Mouse (Mus musculus) heart, embryonic 10.5 days (tissue): ENCODE results near the gene Col4a2. TPM values are rescaled to one million over a fixed set of nuclear protein-coding genes. Genes with fewer than 3 reads are reported as not detected.

Source experiments
- DNase-seq: peaks from one replicate; pipeline ENCODE4 v3.0.0-alpha.2; 2017; ENCODE audit warnings: low spot score
- H3K27ac ChIP-seq: fragments of 300-500 bp; sonication (generic); 2 replicates; pipeline ENCODE4 v1.5.1; 2016; ENCODE audit warnings: mild to moderate bottlenecking
- H3K27me3 ChIP-seq: fragments of 300-500 bp; sonication (generic); 2 replicates; pipeline ENCODE4 v1.6.1; 2016; ENCODE audit warnings: mild to moderate bottlenecking; ENCODE audit not compliant: poor library complexity, insufficient read depth, severe bottlenecking
- H3K36me3 ChIP-seq: fragments of 300-500 bp; sonication (generic); 2 replicates; pipeline ENCODE4 v1.6.1; 2016; ENCODE audit warnings: mild to moderate bottlenecking, moderate library complexity
- H3K4me1 ChIP-seq: fragments of 300-500 bp; sonication (generic); 2 replicates; pipeline ENCODE4 v1.6.1; 2016; ENCODE audit warnings: mild to moderate bottlenecking
- H3K4me3 ChIP-seq: fragments of 300-500 bp; sonication (generic); 2 replicates; pipeline ENCODE4 v1.5.1; 2016; ENCODE audit warnings: mild to moderate bottlenecking, moderate library complexity
- H3K9me3 ChIP-seq: fragments of 300-500 bp; sonication (generic); 2 replicates; pipeline ENCODE4 v1.6.1; 2016; ENCODE audit warnings: mild to moderate bottlenecking, moderate library complexity
- WGBS: fragments of 180-500 bp; shearing (Covaris S2); methylation state at CpG from one replicate; pipeline ENCODE4 v1.1.7; 2016; 5-methylcytosine and 5-hydroxymethylcytosine counted together
- polyA plus RNA-seq: library from polyadenylated mRNA; unstranded; fragments of >200 nt; fragmentation: Nextera tagmentation; extraction: Ambion mirVana; gene quantifications from 2 replicates; pipeline ENCODE4 v1.2.1, GENCODE M21; 2016

Gene Col4a2
- polyA plus RNA-seq, 1 experiment from 2014 or later = 54.9 TPM

DNA sequence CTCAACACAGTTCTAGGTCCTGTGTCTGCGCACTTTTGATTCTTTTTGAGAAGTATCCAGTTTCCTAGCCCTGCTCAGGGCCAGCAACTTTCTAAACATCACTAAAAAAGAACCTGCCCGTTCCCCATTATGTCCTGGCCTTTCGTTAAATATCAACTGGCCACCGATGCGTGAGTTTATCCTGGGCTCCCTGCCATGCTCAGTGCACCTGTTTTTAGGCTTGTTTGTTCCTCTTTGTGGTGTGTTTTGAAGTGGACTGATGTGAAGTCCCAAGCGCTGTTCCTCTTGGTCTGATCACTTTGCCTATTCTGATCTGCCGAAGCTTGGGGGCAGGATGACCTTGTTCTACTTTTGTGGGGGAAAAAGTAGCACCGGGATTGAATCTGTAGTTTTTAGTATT, 158.7 kb downstream of the Col4a2 start:
- Histone ChIP-seq H3K27me3 (peaks cover 30% of the 10 kb centered on the region), H3K36me3 (peaks cover 14% of the 10 kb centered on the region; the same call in 1 of the 2 replicates), H3K4me1 (peaks cover 47% of the 10 kb centered on the region), H3K27ac (no peak overlapping the region), H3K9me3 (0 out of 2 replicates have a peak, but pooled peaks cover 4% of the 10 kb centered on the region), H3K4me3 (no peak overlapping the region)
- no peak for DNase-seq
- 48% methylated on average over 8 of the region's 8 CpGs for WGBS

DNA sequence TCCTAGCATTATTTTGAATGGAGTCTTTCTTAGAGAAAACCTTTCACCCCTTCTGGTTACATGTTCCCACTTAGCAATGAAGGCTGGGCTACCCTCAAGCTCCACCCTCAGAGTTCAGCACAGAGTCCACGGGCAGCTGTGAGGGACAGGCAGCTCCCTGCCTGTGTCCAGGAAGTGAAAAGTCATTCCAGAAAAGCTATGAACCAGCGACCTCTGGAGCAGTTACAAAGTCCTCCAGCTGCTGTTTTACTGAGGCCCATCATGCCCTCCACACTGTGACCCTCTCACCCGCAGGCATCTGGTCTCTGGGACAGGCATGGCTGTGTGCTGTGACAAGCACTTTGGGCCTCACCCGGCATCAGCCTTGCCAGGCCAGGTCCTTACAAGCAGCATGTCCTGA, 160.5 kb downstream of the Col4a2 start:
- no peak for DNase-seq
- H3K9me3 ChIP-seq = no peaks in the 10 kb centered on the region
- peak overlapping the region; percentile 88 for H3K27ac ChIP-seq
- peak overlapping the region; percentile 10; the same call in 1 of the 2 replicates for H3K4me3 ChIP-seq
- 27% methylated on average over 4 of the region's 4 CpGs for WGBS
- peaks cover 39% of the 10 kb centered on the region for H3K27me3 ChIP-seq
- H3K36me3 ChIP-seq = peaks cover 4% of the 10 kb centered on the region; the same call in 1 of the 2 replicates
- H3K4me1 ChIP-seq = peaks cover 62% of the 10 kb centered on the region

DNA sequence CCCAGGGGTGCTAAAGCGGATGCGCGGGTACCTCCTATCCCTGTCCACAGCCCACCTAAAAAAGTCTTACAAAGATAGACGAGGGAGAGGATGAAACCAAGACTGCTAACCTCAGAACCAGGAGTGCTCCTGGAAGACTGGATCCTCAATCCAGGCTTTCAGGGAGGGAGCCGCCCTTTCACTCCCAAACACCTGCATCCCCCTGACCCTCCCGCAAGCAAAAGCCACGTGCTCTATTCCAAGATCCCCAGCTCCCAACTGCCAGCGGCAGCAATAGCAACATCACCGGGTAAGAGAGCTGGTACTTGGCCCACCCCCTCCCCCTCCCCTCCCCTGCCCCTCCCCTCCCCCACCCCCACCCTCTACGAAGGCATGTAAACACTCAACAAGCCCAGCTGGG, 162.8 kb downstream of the Col4a2 start:
- Histone ChIP-seq H3K4me3 (peak overlapping the region; percentile 71), H3K27me3 (peaks cover 60% of the 10 kb centered on the region), H3K36me3 (no peaks in the 10 kb centered on the region), H3K27ac (peak overlapping the region; percentile 88), H3K4me1 (peaks cover 78% of the 10 kb centered on the region), H3K9me3 (no peaks in the 10 kb centered on the region)
- DNase-seq = no peak
- WGBS = 4% methylated on average over 9 of the region's 10 CpGs

DNA sequence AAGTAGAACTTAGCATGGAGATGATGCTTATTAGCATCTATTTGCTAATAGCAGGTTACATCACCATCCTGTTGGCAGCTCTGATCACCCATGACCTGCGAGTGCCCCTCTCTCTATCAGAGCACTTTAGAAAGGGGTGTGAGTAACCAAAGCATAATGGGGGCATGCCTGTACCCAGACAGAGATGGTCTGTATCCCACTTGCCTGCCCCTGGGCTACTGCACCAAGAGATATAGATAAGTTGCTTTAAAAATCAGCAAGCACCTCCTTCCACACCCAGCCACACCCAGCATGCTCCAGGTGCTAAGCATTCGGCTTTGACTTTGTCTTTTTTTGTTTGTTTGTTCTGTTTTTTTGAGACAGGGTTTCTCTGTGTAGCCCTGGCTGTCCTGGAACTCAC, 163.3 kb downstream of the Col4a2 start:
- no peaks in the 10 kb centered on the region for H3K9me3 ChIP-seq
- H3K27me3 ChIP-seq = peaks cover 64% of the 10 kb centered on the region
- no peaks in the 10 kb centered on the region for H3K36me3 ChIP-seq
- H3K4me1 ChIP-seq = peaks cover 81% of the 10 kb centered on the region
- WGBS = 12% methylated on average over 2 of the region's 2 CpGs
- peak overlapping the region; percentile 71 for H3K4me3 ChIP-seq
- no peak for DNase-seq
- H3K27ac ChIP-seq = peak overlapping the region; percentile 88

DNA sequence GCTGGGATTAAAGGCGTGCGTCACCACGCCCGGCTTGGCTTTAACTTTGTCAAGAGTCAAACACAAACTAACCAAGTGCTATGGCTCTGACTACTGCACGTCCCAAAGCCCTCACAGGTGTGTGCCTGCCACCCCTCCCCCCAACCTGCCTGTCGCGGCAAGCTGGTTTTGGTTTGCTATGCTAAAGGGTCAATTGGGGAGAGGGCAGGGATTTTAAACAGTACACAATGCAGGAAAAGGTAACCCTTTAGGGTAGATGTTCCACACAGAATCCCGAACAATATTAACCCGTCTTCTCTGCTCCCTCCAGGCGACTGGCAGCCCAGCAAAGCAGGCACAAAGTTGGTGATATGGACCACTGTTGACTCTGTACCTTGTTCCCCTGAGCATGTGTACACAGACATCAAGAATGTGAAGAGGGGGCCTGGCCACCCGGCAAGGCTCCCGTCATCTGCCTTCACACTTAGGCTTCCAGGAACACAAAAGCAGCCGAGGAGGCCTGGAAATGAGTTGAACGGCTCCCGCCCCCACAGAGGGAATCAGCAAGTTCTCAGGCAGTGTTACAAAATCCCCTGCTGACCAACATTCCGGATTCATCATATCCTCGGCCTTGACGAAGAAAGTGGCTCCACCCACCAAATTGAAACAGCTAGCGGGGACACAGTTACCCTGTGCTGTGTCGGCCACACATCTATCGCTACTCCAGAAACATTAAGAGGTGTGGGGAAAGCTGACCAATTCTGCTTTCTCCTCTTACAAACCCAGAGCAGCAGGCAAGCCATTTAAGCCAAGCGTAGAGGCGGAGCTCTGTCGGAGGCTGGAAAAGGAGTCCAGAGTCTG, 164.0 kb downstream of the Col4a2 start:
- H3K27ac ChIP-seq = peak overlapping the region; percentile 81
- peak overlapping the region; percentile 71 for H3K4me3 ChIP-seq
- no peak for DNase-seq
- peaks cover 69% of the 10 kb centered on the region for H3K27me3 ChIP-seq
- H3K9me3 ChIP-seq = no peaks in the 10 kb centered on the region
- WGBS = 7% methylated on average over 24 of the region's 24 CpGs
- no peaks in the 10 kb centered on the region for H3K36me3 ChIP-seq
- H3K4me1 ChIP-seq = peaks cover 83% of the 10 kb centered on the region

DNA sequence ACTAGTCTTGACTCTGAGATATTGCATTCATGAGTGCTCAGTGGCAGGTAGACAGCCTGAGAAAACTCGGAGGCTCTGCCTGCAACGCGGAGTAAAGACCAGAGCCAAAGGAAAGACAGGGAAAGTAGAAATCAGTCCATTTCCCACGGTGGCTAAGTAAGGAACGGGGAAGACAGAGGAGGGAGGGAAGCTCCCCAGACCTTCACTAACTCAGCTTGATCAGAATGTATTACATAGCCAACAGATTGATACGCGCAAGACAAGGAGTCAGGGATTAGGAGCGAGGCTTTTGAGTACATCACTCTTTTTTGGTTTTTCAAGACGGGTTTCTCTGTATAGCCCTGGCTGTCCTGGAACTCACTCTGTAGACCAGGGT, 164.6 kb downstream of the Col4a2 start:
- H3K36me3 ChIP-seq = no peaks in the 10 kb centered on the region
- peak overlapping the region; percentile 71 for H3K4me3 ChIP-seq
- H3K27me3 ChIP-seq = peaks cover 75% of the 10 kb centered on the region
- no peak for DNase-seq
- no peaks in the 10 kb centered on the region for H3K9me3 ChIP-seq
- peak overlapping the region; percentile 81 for H3K27ac ChIP-seq
- 2% methylated on average over 9 of the region's 9 CpGs for WGBS
- peaks cover 87% of the 10 kb centered on the region for H3K4me1 ChIP-seq

DNA sequence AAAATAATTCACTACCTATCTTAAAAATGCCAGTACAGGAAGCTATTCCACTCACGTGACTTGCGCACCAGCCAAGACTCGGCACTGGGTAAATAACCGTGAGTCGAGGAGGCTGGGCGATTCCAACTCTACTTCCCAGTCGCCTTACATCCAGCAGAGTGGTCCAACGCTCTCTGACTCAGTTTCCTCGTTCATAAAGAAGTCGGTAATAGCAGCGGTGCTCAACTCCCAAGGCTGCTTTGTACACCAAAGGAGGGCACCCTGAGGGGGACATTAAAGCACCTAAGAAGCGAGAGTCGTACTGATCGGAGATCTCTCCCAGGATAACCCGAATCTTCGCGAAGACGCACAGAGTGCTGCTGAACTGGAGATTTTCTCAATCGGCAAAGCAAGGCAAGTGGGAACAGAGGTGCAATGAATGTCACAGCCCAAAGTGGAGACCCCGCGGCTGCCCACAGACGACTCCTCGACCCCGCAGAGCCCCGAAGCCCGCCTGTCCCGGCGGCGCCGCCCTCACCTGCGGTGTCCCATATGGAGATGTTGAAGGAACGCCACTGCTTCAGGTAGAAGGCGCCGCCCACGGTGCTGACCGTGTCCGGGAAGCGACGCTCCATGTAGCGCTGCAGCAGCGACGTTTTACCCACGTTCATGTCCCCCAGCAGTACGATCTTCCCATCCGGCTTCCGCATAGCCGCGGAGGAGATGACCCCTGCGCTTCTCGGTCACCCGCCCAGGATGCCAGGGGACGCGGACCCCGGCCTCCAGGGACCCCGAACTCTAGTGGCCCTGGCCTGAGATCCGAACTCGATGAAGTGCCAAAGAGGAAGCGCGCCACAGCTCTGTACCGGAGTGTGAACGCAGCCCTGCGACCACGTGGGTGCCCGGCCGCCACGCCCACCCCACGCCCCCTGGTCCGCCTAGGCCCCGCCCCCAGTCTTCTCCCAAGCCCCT, 165.5 kb downstream of the Col4a2 start, which contains the start of gene Rab20:
Gene Rab20 (minus strand): TSS at position 900 of the 951 bp plus-strand sequence.
- H3K36me3 ChIP-seq = no peaks in the 10 kb centered on the region
- peak; percentile 86 for DNase-seq
- no peaks in the 10 kb centered on the region for H3K9me3 ChIP-seq
- H3K27ac ChIP-seq = peak within 1 kb of the TSS; percentile 81
- under 1% methylated on average over 68 of the region's 69 CpGs for WGBS
- peaks cover 82% of the 10 kb centered on the region for H3K27me3 ChIP-seq
- peaks cover 84% of the 10 kb centered on the region for H3K4me1 ChIP-seq
- peak within 1 kb of the TSS; percentile 71 for H3K4me3 ChIP-seq

DNA sequence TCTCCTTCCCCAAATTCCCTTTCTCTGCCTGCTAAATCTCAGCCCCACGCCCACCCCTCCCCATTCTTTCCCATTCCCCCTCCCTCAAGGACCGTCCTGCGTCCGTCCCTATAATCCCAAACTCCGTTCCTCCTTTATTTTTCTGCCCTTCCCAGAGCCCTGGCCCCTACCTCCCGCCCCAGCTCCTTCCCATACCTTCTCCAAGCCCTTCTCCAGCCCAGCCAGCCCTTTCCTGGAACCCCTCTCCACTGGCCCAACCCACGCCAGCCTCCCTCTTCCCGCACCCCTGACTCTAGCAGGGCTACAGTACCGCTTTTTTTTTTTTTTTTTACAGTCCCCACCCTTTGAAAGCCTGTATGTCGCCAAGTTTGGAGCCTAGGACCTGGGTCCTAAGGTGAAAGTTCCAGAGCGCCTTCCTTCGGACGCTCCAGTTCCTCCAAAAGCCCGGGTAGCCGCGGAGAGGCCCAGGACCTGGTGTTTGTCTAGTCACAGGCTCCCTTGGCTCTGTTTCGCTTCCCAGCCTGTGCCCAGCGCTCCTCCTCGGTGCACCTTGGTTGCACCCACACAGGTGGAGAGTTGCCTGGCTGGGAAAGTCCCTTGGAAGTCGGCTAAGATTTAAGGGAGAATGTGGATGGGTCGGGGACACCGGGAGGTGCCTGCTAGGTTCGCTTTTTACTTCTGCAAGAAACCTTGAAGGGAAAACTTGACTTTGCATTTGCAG, 166.4 kb downstream of the Col4a2 start:
- peak overlapping the region; percentile 71 for H3K4me3 ChIP-seq
- peaks cover 75% of the 10 kb centered on the region for H3K4me1 ChIP-seq
- no peaks in the 10 kb centered on the region for H3K36me3 ChIP-seq
- 2% methylated on average over 22 of the region's 23 CpGs for WGBS
- H3K27me3 ChIP-seq = peaks cover 82% of the 10 kb centered on the region
- no peak for DNase-seq
- H3K9me3 ChIP-seq = no peaks in the 10 kb centered on the region
- peak overlapping the region; percentile 81 for H3K27ac ChIP-seq

DNA sequence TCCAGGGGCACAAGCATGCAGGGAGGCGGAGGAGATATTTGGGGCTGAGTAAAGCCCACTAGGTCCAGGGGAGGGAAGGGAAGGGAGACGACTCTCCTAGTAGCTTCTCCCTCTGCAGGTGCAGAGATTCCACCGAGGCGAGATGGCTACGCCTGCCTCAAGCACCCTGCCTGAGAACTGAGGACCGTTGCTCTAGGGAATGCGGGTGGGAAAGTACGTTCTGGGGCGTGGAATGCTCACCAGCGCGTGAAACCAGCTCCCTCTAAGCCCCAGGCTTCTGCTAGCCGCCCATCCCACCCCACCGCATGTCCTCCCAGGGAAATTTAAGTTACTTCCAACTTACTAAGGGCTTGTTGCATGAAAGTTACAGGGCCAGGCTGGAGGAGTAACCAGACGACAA, 167.0 kb downstream of the Col4a2 start:
- peaks cover 76% of the 10 kb centered on the region for H3K27me3 ChIP-seq
- H3K36me3 ChIP-seq = no peaks in the 10 kb centered on the region
- H3K9me3 ChIP-seq = no peaks in the 10 kb centered on the region
- peak overlapping the region; percentile 71 for H3K4me3 ChIP-seq
- no peak for DNase-seq
- 8% methylated on average over 14 of the region's 14 CpGs for WGBS
- H3K27ac ChIP-seq = peak overlapping the region; percentile 81
- peaks cover 69% of the 10 kb centered on the region for H3K4me1 ChIP-seq

DNA sequence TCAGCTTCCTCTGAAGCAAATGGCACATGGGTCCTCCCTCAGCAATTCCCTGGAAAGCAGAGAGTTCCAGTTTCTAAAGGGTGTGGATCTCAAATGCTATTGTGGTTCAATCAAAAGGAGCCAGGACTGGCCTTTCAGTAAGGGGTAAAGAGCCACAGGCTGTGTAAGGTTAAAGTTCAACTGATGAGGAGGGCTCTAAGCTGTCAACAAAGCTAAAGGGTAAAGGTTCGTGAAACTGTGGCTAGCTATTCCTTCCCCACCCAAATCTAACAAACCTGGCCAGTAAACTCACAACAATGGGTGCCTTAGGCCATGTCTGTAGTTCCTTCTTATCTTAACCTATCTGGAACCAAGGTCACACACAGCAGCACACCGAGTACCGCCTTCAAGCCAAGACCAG, 169.3 kb downstream of the Col4a2 start:
- Histone ChIP-seq H3K36me3 (no peaks in the 10 kb centered on the region), H3K4me3 (no peak overlapping the region), H3K27me3 (peaks cover 53% of the 10 kb centered on the region), H3K4me1 (peaks cover 46% of the 10 kb centered on the region), H3K9me3 (no peaks in the 10 kb centered on the region), H3K27ac (peak overlapping the region; percentile 79; the same call in 1 of the 2 replicates)
- 73% methylated on average over 3 of the region's 3 CpGs for WGBS
- DNase-seq = no peak

DNA sequence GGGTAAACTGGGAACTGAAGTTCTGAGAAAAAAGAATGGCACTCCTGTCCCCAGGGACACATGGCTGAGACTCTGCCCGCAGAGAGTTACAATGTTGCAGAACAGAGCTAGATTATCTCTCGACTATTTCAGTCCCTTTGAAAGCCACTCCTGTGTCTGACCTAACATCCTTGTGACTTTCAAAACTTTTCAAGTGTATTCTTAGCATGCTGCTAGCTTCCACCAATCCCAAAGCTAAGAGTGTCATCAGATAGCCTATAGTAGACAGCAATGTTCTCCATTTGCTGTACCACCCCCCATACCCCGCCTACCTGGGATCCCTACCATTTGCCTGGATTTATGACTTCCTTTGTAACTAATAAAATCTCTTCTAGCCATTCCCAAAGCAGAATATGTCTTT, 169.9 kb downstream of the Col4a2 start:
- H3K4me1 ChIP-seq = peaks cover 41% of the 10 kb centered on the region
- peak overlapping the region; percentile 79; the same call in 1 of the 2 replicates for H3K27ac ChIP-seq
- no peaks in the 10 kb centered on the region for H3K9me3 ChIP-seq
- no peaks in the 10 kb centered on the region for H3K36me3 ChIP-seq
- H3K27me3 ChIP-seq = peaks cover 49% of the 10 kb centered on the region
- WGBS = 42% methylated on average over 3 of the region's 3 CpGs
- no peak for DNase-seq
- H3K4me3 ChIP-seq = no peak overlapping the region

DNA sequence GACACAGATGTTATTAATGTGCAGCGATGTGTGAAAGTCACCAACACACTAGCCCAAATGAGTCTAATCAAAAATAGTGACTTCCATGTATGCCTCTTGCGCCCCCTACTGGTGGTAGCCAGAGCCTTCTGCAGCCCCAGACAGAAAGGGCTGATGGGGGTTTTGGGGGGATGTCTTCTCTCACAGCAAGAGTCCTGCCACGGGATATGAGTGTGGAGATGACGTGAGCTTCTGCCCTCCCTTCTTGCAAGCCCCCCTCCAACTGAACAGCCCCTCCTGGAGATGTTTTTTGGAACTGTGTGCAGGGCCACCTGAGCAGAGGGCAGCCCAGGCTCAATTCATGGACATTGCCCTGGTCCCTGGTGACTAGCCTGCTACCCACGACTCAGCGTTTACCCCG, 173.5 kb downstream of the Col4a2 start:
- peak; percentile 86 for DNase-seq
- Histone ChIP-seq H3K27ac (no peak overlapping the region), H3K4me3 (no peak overlapping the region), H3K4me1 (peaks cover 14% of the 10 kb centered on the region; the same call in 1 of the 2 replicates), H3K27me3 (peaks cover 46% of the 10 kb centered on the region), H3K9me3 (no peaks in the 10 kb centered on the region), H3K36me3 (no peaks in the 10 kb centered on the region)
- 20% methylated on average over 7 of the region's 7 CpGs for WGBS
